Mouse (Mus musculus) liver, embryonic 14.5 days (tissue): ENCODE measurements around the gene Rps2. TPM values are rescaled to one million over a fixed set of nuclear protein-coding genes. Genes with fewer than 3 reads are reported as not detected.

Source experiments
- ATAC-seq: fragments of 200-750 bp; cut with Nextera tagmentation; 2 replicates; pipeline ENCODE4 v1.8.0; 2017; ENCODE audit warnings: moderate number of reproducible peaks, mild to moderate bottlenecking, moderate library complexity; ENCODE audit not compliant: insufficient read depth
- DNase-seq, 3 experiments: peaks; one replicate each; pipeline ENCODE4 v3.0.0-alpha.2; 2012 to 2013; ENCODE audit warnings: low read depth in 3 of 3, low spot score in 3 of 3
- H3K27ac ChIP-seq: fragments of 300-500 bp; sonication (generic); 2 replicates; pipeline ENCODE4 v1.5.1; 2014; ENCODE audit warnings: moderate library complexity, mild to moderate bottlenecking, control low read depth, inconsistent platforms
- H3K27me3 ChIP-seq: fragments of 300-500 bp; sonication (generic); 2 replicates; pipeline ENCODE4 v1.6.1; 2014; ENCODE audit warnings: mild to moderate bottlenecking, low read length, moderate library complexity; ENCODE audit not compliant: control insufficient read depth, insufficient read depth
- H3K36me3 ChIP-seq: fragments of 300-500 bp; sonication (generic); replicated peaks from 2 replicates; pipeline ENCODE4 v1.6.1; 2014; ENCODE audit warnings: low read depth; ENCODE audit not compliant: control insufficient read depth, insufficient read depth
- H3K4me1 ChIP-seq, 2 experiments: fragments of 200-500 bp in 1 of 2; fragments of 300-500 bp in 1 of 2; sonication (generic) in 1 of 2; replicated peaks; 2 replicates each; pipeline ENCODE4 v1.6.1; 2012 to 2014; ENCODE audit warnings: antibody characterized with exemption in 1 of 2, inconsistent platforms in 1 of 2, low read length in 1 of 2; ENCODE audit not compliant: control insufficient read depth in 2 of 2, insufficient read depth in 2 of 2
- H3K4me2 ChIP-seq: fragments of 300-500 bp; sonication (generic); 2 replicates; pipeline ENCODE4 v1.6.1; 2014; ENCODE audit warnings: low read depth, mild to moderate bottlenecking, control low read depth, moderate library complexity
- H3K4me3 ChIP-seq, 2 experiments: fragments of 200-500 bp in 1 of 2; fragments of 300-500 bp in 1 of 2; sonication (generic) in 1 of 2; 2 replicates each; pipeline ENCODE4 v1.5.1; 2012 to 2014; ENCODE audit warnings: low read depth in 2 of 2, low read length in 2 of 2, mild to moderate bottlenecking in 2 of 2, control low read depth in 1 of 2, inconsistent platforms in 1 of 2, moderate library complexity in 1 of 2; ENCODE audit not compliant: insufficient read depth in 1 of 2
- H3K9ac ChIP-seq: fragments of 300-500 bp; sonication (generic); replicated peaks from 2 replicates; pipeline ENCODE4 v1.6.1; 2014; ENCODE audit warnings: mild to moderate bottlenecking, control low read depth, moderate library complexity
- H3K9me3 ChIP-seq: fragments of 300-500 bp; sonication (generic); 2 replicates; pipeline ENCODE4 v1.6.1; 2016; ENCODE audit warnings: low read length, mixed read lengths; ENCODE audit not compliant: control insufficient read depth
- CTCF ChIP-seq: IDR thresholded peaks from 2 replicates; pipeline ENCODE4 v1.5.1; 2016; ENCODE audit warnings: antibody characterized with exemption, low read depth, control low read depth
- EP300 ChIP-seq: IDR thresholded peaks from 2 replicates; pipeline ENCODE4 v1.6.1; 2016; ENCODE audit warnings: antibody characterized with exemption, low read depth
- WGBS: fragments of 180-500 bp; shearing (Covaris S2); extraction: QIAGEN DNeasy Blood & Tissue Kit; methylation state at CpG from one replicate; pipeline ENCODE4 v1.1.7; 2014; ENCODE audit not compliant: insufficient replicate concordance; 5-methylcytosine and 5-hydroxymethylcytosine counted together
- polyA plus RNA-seq, 2 experiments: library from polyadenylated mRNA; depleted of rRNA in 1 of 2; stranded (reverse) in 1 of 2; unstranded in 1 of 2; fragments of >200 nt; fragmentation: Nextera tagmentation in 1 of 2; extraction: Ambion mirVana in 1 of 2; gene quantifications; 2 replicates each; pipeline versions ENCODE4 v1.2.1 to v1.2.3; 2012 to 2014

Rps2 gene
- polyA plus RNA-seq, 2 experiments: 1,219 to 2,096 TPM

DNA sequence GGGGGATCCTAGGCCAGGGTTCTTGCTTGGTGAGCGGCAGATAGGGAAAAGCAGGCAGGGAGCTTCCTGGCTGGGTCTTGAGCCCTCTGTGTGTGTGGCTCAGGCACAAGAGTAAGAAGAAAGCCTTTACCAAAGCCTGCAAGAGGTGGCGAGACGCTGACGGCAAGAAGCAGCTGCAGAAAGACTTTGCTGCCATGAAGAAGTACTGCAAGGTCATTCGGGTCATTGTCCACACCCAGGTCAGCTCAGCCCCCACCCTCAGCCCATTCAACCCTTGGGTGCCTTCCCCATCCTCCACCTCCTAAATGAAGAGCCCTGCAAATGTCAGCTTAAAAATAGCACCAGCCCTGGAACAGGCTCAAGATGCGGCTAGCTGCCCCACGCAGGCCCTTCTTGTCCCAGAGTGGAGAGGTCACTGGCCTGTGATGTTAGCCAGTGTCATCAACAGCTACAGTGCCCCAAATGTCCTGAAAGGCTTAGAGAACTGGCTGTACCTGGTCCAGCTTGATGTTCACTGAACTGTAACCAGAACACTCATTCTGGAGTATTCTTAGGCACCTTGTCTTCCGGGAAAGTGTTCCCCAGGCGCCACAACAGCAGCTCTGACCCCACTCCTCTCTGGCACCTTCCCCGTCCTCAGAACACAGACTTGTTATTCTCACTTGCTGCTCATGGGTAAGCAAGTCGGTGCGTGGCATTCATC is 14.5 kb downstream of the Rps2 start:
- DNase-seq: no peak
- H3K36me3 ChIP-seq: no peaks in the 10 kb centered on the region
- no peaks in the 10 kb centered on the region for H3K9me3 ChIP-seq
- no peak overlapping the region for H3K4me3 ChIP-seq
- H3K27ac ChIP-seq: no peak overlapping the region
- H3K4me1 ChIP-seq: peaks cover 9 to 11% of the 10 kb centered on the region in 2 experiments
- no peak overlapping the region for H3K4me2 ChIP-seq
- no peak for ATAC-seq
- no peak for TF ChIP-seq CTCF
- TF ChIP-seq EP300: no peak
- 77% methylated on average over 12 of the region's 12 CpGs for WGBS
- no peaks in the 10 kb centered on the region for H3K27me3 ChIP-seq
- no peak overlapping the region for H3K9ac ChIP-seq

DNA sequence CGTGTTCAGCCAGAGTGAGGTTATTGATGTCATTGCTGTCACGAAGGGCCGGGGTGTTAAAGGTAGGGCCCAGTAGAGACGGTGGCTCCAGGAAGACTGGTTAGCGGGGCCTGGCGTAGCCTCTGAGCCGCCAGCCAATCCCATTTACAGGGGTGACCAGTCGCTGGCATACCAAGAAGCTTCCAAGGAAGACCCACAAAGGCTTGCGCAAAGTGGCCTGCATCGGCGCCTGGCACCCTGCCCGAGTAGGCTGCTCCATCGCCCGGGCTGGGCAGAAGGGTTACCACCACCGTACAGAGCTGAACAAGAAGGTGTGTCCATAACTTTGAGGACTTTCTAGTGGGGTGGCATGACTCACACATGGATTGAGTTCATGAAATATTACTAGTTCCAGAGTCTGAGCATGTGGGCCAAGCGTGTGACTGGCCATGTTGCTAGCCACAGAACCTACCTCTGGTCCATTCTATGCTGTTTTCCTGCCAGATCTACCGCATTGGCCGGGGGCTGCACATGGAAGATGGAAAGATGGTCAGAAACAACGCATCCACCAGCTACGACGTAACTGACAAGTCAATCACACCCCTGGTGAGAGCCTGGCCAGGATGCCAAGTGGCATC is 15.6 kb downstream of the Rps2 start:
- Histone ChIP-seq H3K36me3 (no peaks in the 10 kb centered on the region), H3K9ac (no peak overlapping the region), H3K9me3 (no peaks in the 10 kb centered on the region), H3K4me3 (no peak overlapping the region), H3K4me2 (no peak overlapping the region), H3K4me1 (peaks cover 17 to 21% of the 10 kb centered on the region in 2 experiments), H3K27ac (no peak overlapping the region), H3K27me3 (no peaks in the 10 kb centered on the region)
- ATAC-seq (no peak), DNase-seq (no peak)
- 79% methylated on average over 21 of the region's 21 CpGs for WGBS
- TF ChIP-seq CTCF: no peak
- TF ChIP-seq EP300: no peak

DNA sequence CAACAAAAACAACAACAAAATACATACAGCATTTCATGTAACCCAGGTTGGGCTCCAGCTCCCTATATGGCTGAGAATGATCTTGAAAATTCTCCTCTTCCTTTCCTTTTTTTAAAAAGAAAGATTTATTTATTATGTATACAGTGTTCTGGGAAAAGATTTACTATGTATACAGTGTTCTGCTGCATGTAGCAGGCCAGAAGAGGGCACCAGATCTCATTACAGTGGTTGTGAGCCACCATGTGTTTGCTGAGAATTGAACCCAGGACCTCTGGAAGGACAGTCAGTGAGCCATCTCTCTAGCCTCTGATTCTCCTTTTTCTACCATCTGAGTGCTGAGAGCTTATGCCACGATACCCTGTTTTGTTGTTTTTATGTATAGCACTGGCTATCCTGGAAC is 16.6 kb downstream of the Rps2 start:
- H3K9me3 ChIP-seq: no peaks in the 10 kb centered on the region
- H3K27me3 ChIP-seq: no peaks in the 10 kb centered on the region
- 69% methylated on average over 1 of the region's 1 CpGs for WGBS
- H3K36me3 ChIP-seq: no peaks in the 10 kb centered on the region
- no peak overlapping the region for H3K4me2 ChIP-seq
- ATAC-seq (no peak), DNase-seq (no peak)
- H3K9ac ChIP-seq: no peak overlapping the region
- H3K4me3 ChIP-seq: no peak overlapping the region
- no peak overlapping the region for H3K27ac ChIP-seq
- peaks cover 17 to 21% of the 10 kb centered on the region in 2 experiments for H3K4me1 ChIP-seq
- TF ChIP-seq EP300 (no peak), CTCF (peak; percentile 32; the same call in 1 of the 2 replicates)

DNA sequence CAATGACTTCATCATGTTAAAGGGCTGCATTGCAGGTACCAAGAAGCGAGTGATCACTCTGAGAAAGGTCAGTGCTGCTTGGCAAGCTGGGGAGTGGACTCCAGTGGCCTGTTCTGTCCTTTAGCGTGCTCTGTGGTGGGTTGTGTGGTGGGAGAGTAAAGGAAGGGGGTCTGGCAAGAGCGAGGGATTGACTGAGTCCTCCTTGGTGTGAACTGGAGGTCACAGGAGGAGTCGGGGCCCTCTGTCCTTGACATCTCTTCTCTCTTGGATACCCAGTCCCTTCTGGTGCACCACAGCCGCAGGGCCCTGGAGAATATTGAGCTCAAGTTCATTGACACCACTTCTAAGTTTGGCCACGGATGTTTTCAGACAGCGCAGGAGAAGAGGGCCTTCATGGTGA is 17.5 kb downstream of the Rps2 start:
- H3K27ac ChIP-seq: peak overlapping the region; percentile 85
- TF ChIP-seq EP300 (no peak), CTCF (no peak)
- H3K27me3 ChIP-seq: no peaks in the 10 kb centered on the region
- peaks cover 17 to 21% of the 10 kb centered on the region in 2 experiments for H3K4me1 ChIP-seq
- ATAC-seq: no peak
- H3K9me3 ChIP-seq: no peaks in the 10 kb centered on the region
- no peak for DNase-seq
- peak overlapping the region; percentile 77 for H3K4me2 ChIP-seq
- 67% methylated on average over 7 of the region's 7 CpGs for whole genome bisulfite sequencing
- peak overlapping the region; percentile 75 for H3K9ac ChIP-seq
- peak overlapping the region in 1 of 2 experiments; percentile 64; a peak in 1 of 4 replicates for H3K4me3 ChIP-seq
- H3K36me3 ChIP-seq: no peaks in the 10 kb centered on the region; the same call in 1 of the 2 replicates

DNA sequence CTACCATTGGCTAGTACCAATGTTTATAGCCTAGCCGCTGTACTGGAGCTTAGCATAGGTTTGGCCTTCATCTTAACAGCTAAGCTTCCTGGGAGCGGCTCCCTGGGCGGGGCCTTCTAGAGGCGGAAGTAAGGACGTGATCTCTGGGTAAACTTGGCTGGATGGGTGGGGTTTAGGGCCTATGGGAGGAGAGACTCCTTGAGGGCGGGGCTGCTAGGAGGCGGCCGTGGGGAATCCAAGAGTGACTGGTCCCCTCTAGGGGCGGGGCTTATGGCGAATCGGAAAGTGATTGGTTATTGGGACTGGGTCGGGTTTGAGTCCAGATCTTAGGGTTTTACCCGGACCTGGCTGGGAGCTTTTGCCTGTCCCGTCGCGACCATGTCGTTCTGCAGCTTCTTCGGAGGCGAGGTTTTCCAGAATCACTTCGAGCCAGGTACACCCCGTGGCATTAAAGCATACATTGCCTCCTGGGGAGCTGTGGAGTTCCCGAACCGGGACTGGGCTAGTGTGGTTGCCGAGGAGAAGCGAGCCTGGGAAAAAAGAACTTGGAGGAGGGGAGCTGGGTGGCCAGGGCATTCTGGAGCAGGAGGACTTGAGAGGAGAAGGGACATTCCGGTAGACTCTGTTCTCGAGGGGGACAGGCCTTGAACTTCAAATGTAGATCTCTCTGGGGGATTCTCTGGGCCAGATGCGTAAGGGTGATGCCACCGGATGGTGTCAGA is 18.6 kb downstream of the Rps2 start, which contains the start of gene Msrb1:
Msrb1 (plus strand) TSS at position 313 of the 722 bp plus-strand sequence.
- peak within 1 kb of the TSS; percentile 85 for H3K27ac ChIP-seq
- 1% methylated on average over 29 of the region's 29 CpGs for WGBS
- H3K4me3 ChIP-seq: peak within 1 kb of the TSS; percentile 64 to 96
- DNase-seq (peak; percentile 99 to 100 (median 99)), ATAC-seq (peak; percentile 96)
- no peaks in the 10 kb centered on the region for H3K9me3 ChIP-seq
- H3K4me1 ChIP-seq: peaks cover 17 to 21% of the 10 kb centered on the region in 2 experiments
- peak within 1 kb of the TSS; percentile 77 for H3K4me2 ChIP-seq
- H3K9ac ChIP-seq: peak within 1 kb of the TSS; percentile 75
- no peaks in the 10 kb centered on the region; the same call in 1 of the 2 replicates for H3K36me3 ChIP-seq
- H3K27me3 ChIP-seq: no peaks in the 10 kb centered on the region
- TF ChIP-seq EP300: no peak
- no peak for TF ChIP-seq CTCF
